Mouse (Mus musculus): ENCODE results near the gene Hnrnpm. TPM values are rescaled to one million over a fixed set of nuclear protein-coding genes. Genes with fewer than 3 reads are reported as not detected.

Gene Hnrnpm
- total and polyA plus RNA-seq, 3 experiments: 174 to 756 (median 207) TPM

DNA sequence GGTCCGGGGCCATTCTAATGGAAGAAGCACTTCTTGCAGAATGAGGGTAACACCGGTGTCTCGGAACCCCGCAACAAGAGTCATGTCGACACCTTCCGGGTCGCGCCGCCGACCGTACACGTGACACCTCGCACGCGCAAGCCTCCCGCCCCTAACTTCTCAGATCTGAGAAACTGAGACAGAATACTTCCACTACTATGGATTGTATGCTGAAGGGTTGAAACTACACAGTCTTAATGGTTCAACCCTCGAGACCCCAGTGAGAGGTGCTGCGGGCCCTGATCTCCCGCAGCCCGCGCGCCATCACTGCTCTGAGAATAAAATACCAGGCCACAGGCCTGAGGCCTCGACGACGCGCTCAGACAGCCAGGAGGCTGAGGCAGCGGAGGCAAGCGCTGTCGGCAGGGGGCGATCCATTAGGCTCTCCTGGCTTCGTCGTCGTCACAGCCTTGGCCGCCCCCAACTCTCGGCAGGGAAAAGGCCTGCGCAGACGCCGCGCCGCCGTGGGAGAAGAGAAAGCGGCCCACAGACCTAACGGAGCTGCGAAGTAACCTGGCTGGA is 1.9 kb downstream of the Hnrnpm start:
- Histone ChIP-seq H3K4me1 (ENCODE audit: control insufficient read depth in 1 of 2, insufficient read depth in 2 of 2) (peaks cover 5 to 48% of the 10 kb centered on the region in 2 experiments; a peak in 2 of 4 replicates), H3K79me2 (replicated peaks; ENCODE audit: control insufficient read depth, extremely low read depth, insufficient read depth, poor library complexity, severe bottlenecking) (peaks cover 48% of the 10 kb centered on the region)
- in situ Hi-C loops (cut with MboI; ENCODE audit: low pct_ligation_motif_present, low pct_unique_long_range_greater_than_20kb, low sequenced_read_pairs): no loop called here

GRCm38 (mm10) chr17:33681767-33682166 is 4.9 kb downstream of the Hnrnpm start:
- H3K4me1 ChIP-seq (ENCODE audit: control insufficient read depth in 1 of 2, insufficient read depth in 2 of 2): peaks cover 7 to 66% of the 10 kb centered on the region in 2 experiments; a peak in 3 of 4 replicates

More for the DNA sequence above, 1.9 kb downstream of the Hnrnpm start:
- Histone ChIP-seq H3K27me3 (replicated peaks) (no peaks in the 10 kb centered on the region), H3K27ac (ENCODE audit: insufficient read depth, low read depth) (peak overlapping the region; percentile 76), H3K9me3 (replicated peaks; ENCODE audit: low read length) (no peaks in the 10 kb centered on the region), H3K36me3 (replicated peaks in 1 of 2; ENCODE audit: control insufficient read depth in 1 of 2, insufficient read depth in 1 of 2, low read length in 1 of 2) (peaks cover 2 to 23% of the 10 kb centered on the region in 2 experiments), H3K4me2 (ENCODE audit: insufficient read depth, low read depth, poor library complexity, severe bottlenecking) (no peak overlapping the region), H3K9ac (ENCODE audit: insufficient read depth, low read depth) (peak overlapping the region; percentile 84), H3K4me3 (replicated peaks in 1 of 3; ENCODE audit: low read depth in 2 of 3, low read length in 2 of 3, poor library complexity in 1 of 3) (peak overlapping the region; percentile 72 to 82 (median 78))
- TF ChIP-seq ZC3H11A (IDR thresholded peaks at IDR 0.05; ENCODE audit: low read depth, low read length) (no peak), E2F4 (IDR thresholded peaks at IDR 0.05; ENCODE audit: insufficient replicate concordance, low read depth, low read length) (0 out of 2 replicates have a peak, but pooled peaks have one; percentile 28), MAFK (IDR thresholded peaks at IDR 0.05; ENCODE audit: insufficient replicate concordance, low read length) (no peak), USF1 (IDR thresholded peaks at IDR 0.05; ENCODE audit: low read depth, low read length) (peak; percentile 82), RAD21 (IDR thresholded peaks at IDR 0.05; ENCODE audit: low read depth, low read length) (no peak), MEF2A (IDR thresholded peaks at IDR 0.05; ENCODE audit: borderline replicate concordance, low read depth, low read length) (0 out of 2 replicates have a peak, but pooled peaks have one; percentile 11), POLR2A (IDR thresholded peaks at IDR 0.05; ENCODE audit: low read depth, low read length) (no peak), BHLHE40 (IDR thresholded peaks at IDR 0.05; ENCODE audit: low read depth, low read length) (peak; percentile 97), ETS1 (conservative IDR thresholded peaks at IDR 0.05; ENCODE audit: low read depth, low read length) (no peak), MAZ (IDR thresholded peaks at IDR 0.05; ENCODE audit: low read depth, low read length) (no peak), MXI1 (IDR thresholded peaks at IDR 0.05; ENCODE audit: low read depth, low read length) (peak; percentile 94), CHD1 (IDR thresholded peaks at IDR 0.05; ENCODE audit: low read depth, low read length) (0 out of 2 replicates have a peak, but pooled peaks have one; percentile 17), ZKSCAN1 (IDR thresholded peaks at IDR 0.05; ENCODE audit: borderline replicate concordance, low read depth, low read length) (no peak), JUN (IDR thresholded peaks at IDR 0.05; ENCODE audit: insufficient read depth, low read depth, low read length) (no peak), ELF1 (IDR thresholded peaks at IDR 0.05; ENCODE audit: low read depth, low read length) (peak; percentile 80), TBP (conservative IDR thresholded peaks at IDR 0.05; ENCODE audit: low read depth, low read length) (no peak), NELFE (IDR thresholded peaks at IDR 0.05; ENCODE audit: low read depth, low read length) (no peak), USF2 (conservative IDR thresholded peaks at IDR 0.05; ENCODE audit: low read depth, low read length) (peak; percentile 72), KAT2A (IDR thresholded peaks at IDR 0.05; ENCODE audit: insufficient replicate concordance, low read length) (0 out of 2 replicates have a peak, but pooled peaks have one; percentile 22), TCF12 (IDR thresholded peaks at IDR 0.05; ENCODE audit: low read depth, low read length) (no peak), POLR2AphosphoS2 (IDR thresholded peaks at IDR 0.05; ENCODE audit: low read depth, low read length) (no peak), RCOR1 (conservative IDR thresholded peaks at IDR 0.05; ENCODE audit: low read depth, low read length) (no peak), JUND (conservative IDR thresholded peaks at IDR 0.05; ENCODE audit: low read depth, low read length) (no peak), NRF1 (IDR thresholded peaks at IDR 0.05; ENCODE audit: low read depth, low read length) (no peak), UBTF (IDR thresholded peaks at IDR 0.05; ENCODE audit: low read depth, low read length) (no peak), PAX5 (IDR thresholded peaks at IDR 0.05; ENCODE audit: low read length) (no peak), CHD2 (IDR thresholded peaks at IDR 0.05; ENCODE audit: low read length) (no peak), MAX (IDR thresholded peaks at IDR 0.05; ENCODE audit: low read length) (peak; percentile 95), CTCF (conservative IDR thresholded peaks at IDR 0.05 in 1 of 2, IDR thresholded peaks at IDR 0.05 in 1 of 2; ENCODE audit: low read depth in 2 of 2, low read length in 2 of 2) (peak in 1 of 2 experiments; percentile 49; a peak in 2 of 4 replicates), HCFC1 (IDR thresholded peaks at IDR 0.05; ENCODE audit: low read depth, low read length) (peak; percentile 52), ZNF384 (IDR thresholded peaks at IDR 0.05; ENCODE audit: low read depth, low read length) (no peak), IRF4 (IDR thresholded peaks at IDR 0.05; ENCODE audit: low read depth, low read length) (no peak), EP300 (IDR thresholded peaks at IDR 0.05; ENCODE audit: low read length) (no peak), MYC (IDR thresholded peaks at IDR 0.05; ENCODE audit: low read depth, low read length) (peak; percentile 87), SMC3 (IDR thresholded peaks at IDR 0.05; ENCODE audit: low read depth, low read length) (0 out of 2 replicates have a peak, but pooled peaks have one; percentile 8), ZMIZ1 (IDR thresholded peaks at IDR 0.05; ENCODE audit: low read depth, low read length) (no peak), GABPA (IDR thresholded peaks at IDR 0.05; ENCODE audit: insufficient replicate concordance, low read depth, low read length) (no peak), SIN3A (IDR thresholded peaks at IDR 0.05; ENCODE audit: low read length) (peak; percentile 82)
- DNase-seq (ENCODE audit: extremely low read depth): peak; percentile 69
- dilution Hi-C loops (cut with MboI; ENCODE audit: extremely low pct_ligation_motif_present, extremely low pct_unique_long_range_greater_than_20kb, low sequenced_read_pairs): no loop called here

More at GRCm38 (mm10) chr17:33681767-33682166, 4.9 kb downstream of the Hnrnpm start:
- 0 out of 2 replicates have a peak, but pooled peaks have one; percentile 41 for TF ChIP-seq ZNF384 (IDR thresholded peaks at IDR 0.05; ENCODE audit: low read depth, low read length)
- TF ChIP-seq NRF1 (IDR thresholded peaks at IDR 0.05; ENCODE audit: low read depth, low read length): no peak
- Histone ChIP-seq H3K4me2 (ENCODE audit: insufficient read depth, low read depth, poor library complexity, severe bottlenecking) (peak overlapping the region; percentile 92), H3K9me3 (replicated peaks; ENCODE audit: low read length) (no peaks in the 10 kb centered on the region), H3K4me3 (replicated peaks in 1 of 3; ENCODE audit: low read depth in 2 of 3, low read length in 2 of 3, poor library complexity in 1 of 3) (no peak overlapping the region), H3K79me2 (replicated peaks; ENCODE audit: control insufficient read depth, extremely low read depth, insufficient read depth, poor library complexity, severe bottlenecking) (peaks cover 78% of the 10 kb centered on the region), H3K27ac (ENCODE audit: insufficient read depth, low read depth) (no peak overlapping the region), H3K27me3 (replicated peaks) (no peaks in the 10 kb centered on the region), H3K9ac (ENCODE audit: insufficient read depth, low read depth) (no peak overlapping the region; the same call in 1 of the 2 replicates), H3K36me3 (replicated peaks in 1 of 2; ENCODE audit: control insufficient read depth in 1 of 2, insufficient read depth in 1 of 2, low read length in 1 of 2) (peaks cover 10 to 36% of the 10 kb centered on the region in 2 experiments)
- DNase-seq (ENCODE audit: extremely low read depth): no peak
- in situ Hi-C loops (cut with MboI; ENCODE audit: low pct_ligation_motif_present, low pct_unique_long_range_greater_than_20kb, low sequenced_read_pairs) (no loop called here), dilution Hi-C loops (cut with MboI; ENCODE audit: extremely low pct_ligation_motif_present, extremely low pct_unique_long_range_greater_than_20kb, low sequenced_read_pairs) (no loop called here)
